Mouse (Mus musculus): ENCODE results near the gene Tuba3a. TPM values are rescaled to one million over a fixed set of nuclear protein-coding genes. Genes with fewer than 3 reads are reported as not detected.

Gene Tuba3a
- not detected in 2 replicates for polyA plus RNA-seq (2015; fragmentation: Nextera tagmentation; extraction: Ambion mirVana)

DNA sequence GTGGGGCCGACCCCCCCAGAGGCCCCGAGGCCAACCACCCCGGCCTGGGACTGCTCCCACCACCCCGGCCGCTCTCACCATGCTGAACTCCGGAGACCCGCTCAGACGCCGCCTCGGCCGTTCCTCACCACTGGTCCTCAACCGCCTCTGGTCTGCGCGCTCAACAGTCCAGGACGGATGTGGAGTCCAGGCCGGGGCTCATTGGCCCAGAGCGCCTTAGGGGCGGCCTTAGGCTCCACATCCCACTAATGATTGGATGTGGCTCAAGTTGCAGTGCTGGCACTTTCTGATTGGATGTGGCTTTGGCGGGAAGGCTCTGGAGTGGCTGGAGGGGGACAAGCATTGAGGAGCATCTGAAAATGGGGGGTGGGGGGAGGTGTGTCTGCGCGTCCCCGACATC is at the start of gene Tuba3a:
Gene Tuba3a, minus strand, starts transcription at position 153 of the 400 bp plus-strand sequence.
- 85% methylated on average over 22 of the region's 22 CpGs for WGBS (ENCODE audit: insufficient replicate concordance)
- Histone ChIP-seq H3K9me3 (replicated peaks) (no peaks in the 10 kb centered on the region), H3K27me3 (no peaks in the 10 kb centered on the region), H3K4me3 (replicated peaks) (no peak within 1 kb of the TSS), H3K27ac (replicated peaks) (no peak within 1 kb of the TSS), H3K4me2 (no peak within 1 kb of the TSS), H3K4me1 (replicated peaks) (no peaks in the 10 kb centered on the region), H3K36me3 (replicated peaks) (no peaks in the 10 kb centered on the region), H3K9ac (no peak within 1 kb of the TSS)
- no peak for ATAC-seq (ENCODE audit: insufficient read depth)

DNA sequence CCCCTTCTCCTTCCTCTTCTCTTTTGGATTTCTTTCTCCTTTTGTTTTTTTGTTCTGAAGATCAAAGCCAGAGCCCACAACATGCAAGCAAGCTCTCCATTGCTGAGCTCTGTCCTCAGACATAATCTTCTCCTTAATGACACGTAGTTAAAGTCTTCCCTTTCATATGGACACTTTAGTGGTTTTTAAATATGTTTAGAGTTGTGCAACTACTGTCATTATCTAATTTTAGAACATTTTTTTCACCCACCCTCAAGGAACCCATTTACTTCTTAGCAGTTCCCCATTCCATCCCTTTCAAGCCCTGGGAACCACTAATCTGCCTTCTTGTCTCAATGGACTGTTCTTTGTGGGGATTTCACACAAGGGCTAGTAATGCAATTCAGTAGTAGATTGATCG is 48.5 kb upstream of the Tuba3a start:
- Histone ChIP-seq H3K9ac (no peak overlapping the region), H3K4me3 (replicated peaks) (no peak overlapping the region), H3K27me3 (no peaks in the 10 kb centered on the region; the same call in 1 of the 2 replicates), H3K9me3 (replicated peaks) (no peaks in the 10 kb centered on the region), H3K4me2 (no peak overlapping the region), H3K4me1 (replicated peaks) (peaks cover 23% of the 10 kb centered on the region; the same call in 1 of the 2 replicates), H3K36me3 (replicated peaks) (no peaks in the 10 kb centered on the region), H3K27ac (replicated peaks) (no peak overlapping the region)
- 44% methylated on average over 2 of the region's 2 CpGs for WGBS (ENCODE audit: insufficient replicate concordance)
- no peak for ATAC-seq (ENCODE audit: insufficient read depth)

DNA sequence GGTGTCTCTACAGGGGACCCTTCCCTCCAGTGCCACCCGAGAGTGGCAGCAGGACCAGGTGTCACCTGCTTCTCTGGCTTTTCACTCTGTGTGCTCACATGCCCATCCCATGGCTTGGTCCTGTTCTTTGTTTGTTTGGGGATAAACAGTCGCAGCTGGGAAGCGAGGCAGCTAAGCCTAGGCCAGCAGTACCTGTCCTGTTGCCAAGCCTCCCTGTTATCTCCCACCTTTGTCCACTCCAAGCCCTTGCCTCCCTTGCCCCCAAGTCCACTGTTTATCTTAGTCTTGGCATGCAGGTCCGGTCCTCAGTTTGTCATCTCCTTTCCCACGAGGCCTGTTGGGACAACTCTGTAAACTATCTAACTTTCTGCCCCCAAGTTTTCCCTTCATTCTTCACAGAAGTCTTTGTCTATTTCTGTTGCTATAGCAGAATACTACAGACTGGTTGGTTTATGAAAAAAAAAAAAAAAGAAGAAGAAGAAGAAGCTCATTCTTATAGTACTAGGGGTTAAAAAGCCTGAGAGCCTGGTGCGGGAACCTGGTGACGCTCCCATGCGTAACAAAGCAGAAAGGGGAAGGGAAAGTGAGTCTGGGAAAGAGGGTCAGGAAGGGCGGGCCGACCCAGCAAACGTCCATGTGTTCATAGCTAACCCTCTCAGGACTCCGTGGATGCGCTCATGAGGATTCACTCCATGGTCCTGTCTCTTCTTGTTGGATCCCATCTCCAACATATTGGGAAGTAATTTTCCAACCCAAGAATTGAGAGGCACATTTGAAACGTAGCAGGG is 47.5 kb upstream of the Tuba3a start:
- Histone ChIP-seq H3K9ac (no peak overlapping the region), H3K4me1 (replicated peaks) (peaks cover 16% of the 10 kb centered on the region; the same call in 1 of the 2 replicates), H3K9me3 (replicated peaks) (no peaks in the 10 kb centered on the region), H3K36me3 (replicated peaks) (no peaks in the 10 kb centered on the region), H3K27ac (replicated peaks) (no peak overlapping the region), H3K4me2 (no peak overlapping the region), H3K4me3 (replicated peaks) (no peak overlapping the region), H3K27me3 (no peaks in the 10 kb centered on the region; the same call in 1 of the 2 replicates)
- no peak for ATAC-seq (ENCODE audit: insufficient read depth)
- 43% methylated on average over 14 of the region's 14 CpGs for WGBS (ENCODE audit: insufficient replicate concordance)

DNA sequence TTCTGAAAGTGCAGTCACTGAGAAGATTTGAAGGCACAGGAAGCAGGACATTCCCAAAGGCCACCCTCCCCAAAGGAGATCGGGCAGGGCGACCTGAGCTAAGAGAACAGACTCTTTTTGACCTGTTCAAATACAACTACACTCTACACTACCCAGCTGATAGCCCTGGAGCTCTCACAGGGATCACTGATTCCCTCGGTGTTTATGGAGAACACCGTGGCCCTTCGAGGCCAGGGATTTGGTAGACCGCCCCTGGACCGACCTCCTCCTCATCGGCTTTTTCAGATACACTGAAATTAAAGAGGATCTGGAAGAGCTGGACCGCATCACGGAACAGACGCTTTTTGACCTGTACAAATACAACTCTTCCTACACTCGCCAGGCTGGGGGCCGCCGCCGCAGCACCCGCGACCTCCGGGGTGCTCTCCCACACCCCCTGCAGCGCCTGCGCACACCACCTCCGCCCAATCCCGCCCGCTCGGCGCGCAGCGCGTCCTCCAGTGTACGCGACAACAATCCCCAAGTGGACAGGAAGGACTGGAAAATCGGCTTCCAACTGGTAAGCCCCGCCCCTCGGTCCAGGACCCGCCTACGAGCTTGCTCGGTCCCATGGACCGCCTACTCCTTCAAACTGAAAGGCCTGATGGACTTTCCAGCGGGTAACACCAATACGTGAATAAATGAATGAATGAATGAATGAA is 44.9 kb upstream of the Tuba3a start:
- Histone ChIP-seq H3K4me1 (replicated peaks) (peaks cover 16% of the 10 kb centered on the region; the same call in 1 of the 2 replicates), H3K4me2 (peak overlapping the region; percentile 67), H3K9me3 (replicated peaks) (no peaks in the 10 kb centered on the region), H3K9ac (0 out of 2 replicates have a peak overlapping the region, but pooled peaks have one; percentile 11), H3K4me3 (replicated peaks) (peak overlapping the region; percentile 53), H3K27me3 (no peaks in the 10 kb centered on the region; the same call in 1 of the 2 replicates), H3K27ac (replicated peaks) (no peak overlapping the region), H3K36me3 (replicated peaks) (no peaks in the 10 kb centered on the region)
- peak; percentile 60 for ATAC-seq (ENCODE audit: insufficient read depth)
- WGBS (ENCODE audit: insufficient replicate concordance): 2% methylated on average over 39 of the region's 39 CpGs

DNA sequence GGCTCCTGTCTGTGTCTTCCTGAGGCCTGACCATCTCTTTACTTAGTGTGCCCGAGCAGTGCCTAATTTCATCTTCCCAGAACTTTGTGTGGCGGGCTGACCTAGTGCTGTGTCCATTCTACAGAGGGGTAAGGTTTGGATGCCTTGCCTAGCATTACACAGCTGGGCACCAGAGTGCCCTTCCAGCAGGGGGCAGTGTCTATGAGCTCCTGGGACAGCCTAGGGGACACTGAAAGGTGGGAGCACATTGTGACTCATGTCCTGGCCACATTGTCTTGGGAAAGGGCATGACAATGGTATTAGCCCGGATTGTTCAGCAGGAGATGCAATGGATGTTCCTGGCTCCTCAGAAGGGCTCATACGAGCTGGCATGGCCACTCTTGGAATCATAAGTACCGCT is 42.4 kb upstream of the Tuba3a start:
- Histone ChIP-seq H3K4me2 (no peak overlapping the region), H3K4me3 (replicated peaks) (no peak overlapping the region), H3K27ac (replicated peaks) (no peak overlapping the region), H3K27me3 (no peaks in the 10 kb centered on the region; the same call in 1 of the 2 replicates), H3K36me3 (replicated peaks) (no peaks in the 10 kb centered on the region), H3K9me3 (replicated peaks) (no peaks in the 10 kb centered on the region), H3K9ac (no peak overlapping the region), H3K4me1 (replicated peaks) (peaks cover 11% of the 10 kb centered on the region; the same call in 1 of the 2 replicates)
- 58% methylated on average over 5 of the region's 5 CpGs for WGBS (ENCODE audit: insufficient replicate concordance)
- ATAC-seq (ENCODE audit: insufficient read depth): no peak

DNA sequence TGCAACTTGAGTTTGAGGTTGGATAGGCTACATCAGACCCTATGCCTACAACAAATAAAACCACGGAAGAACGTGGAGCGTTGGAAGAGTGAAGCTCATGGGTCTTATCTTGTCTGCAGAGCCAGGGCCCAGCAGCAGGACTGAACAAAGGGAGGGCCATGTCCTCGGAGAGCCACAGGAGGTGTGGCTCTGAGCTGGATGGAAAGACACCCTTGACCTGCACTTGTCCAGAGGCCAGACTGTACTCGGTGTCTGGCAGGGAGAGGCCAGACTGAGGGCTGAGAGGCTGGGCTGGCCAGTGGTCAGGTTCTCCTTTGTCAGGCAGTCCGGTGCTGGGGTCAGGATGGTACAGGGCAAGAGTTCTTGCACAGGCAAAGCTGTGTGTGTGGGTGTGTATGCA is 39.5 kb upstream of the Tuba3a start:
- H3K9me3 ChIP-seq (replicated peaks): no peaks in the 10 kb centered on the region
- no peak overlapping the region for H3K4me2 ChIP-seq
- 40% methylated on average over 6 of the region's 6 CpGs for WGBS (ENCODE audit: insufficient replicate concordance)
- no peak overlapping the region for H3K9ac ChIP-seq
- ATAC-seq (ENCODE audit: insufficient read depth): 0 out of 2 replicates have a peak, but pooled peaks have one; percentile 35
- H3K27ac ChIP-seq (replicated peaks): no peak overlapping the region
- H3K27me3 ChIP-seq: peaks cover 25% of the 10 kb centered on the region
- H3K4me3 ChIP-seq (replicated peaks): no peak overlapping the region
- no peaks in the 10 kb centered on the region for H3K36me3 ChIP-seq (replicated peaks)
- H3K4me1 ChIP-seq (replicated peaks): peaks cover 10% of the 10 kb centered on the region

DNA sequence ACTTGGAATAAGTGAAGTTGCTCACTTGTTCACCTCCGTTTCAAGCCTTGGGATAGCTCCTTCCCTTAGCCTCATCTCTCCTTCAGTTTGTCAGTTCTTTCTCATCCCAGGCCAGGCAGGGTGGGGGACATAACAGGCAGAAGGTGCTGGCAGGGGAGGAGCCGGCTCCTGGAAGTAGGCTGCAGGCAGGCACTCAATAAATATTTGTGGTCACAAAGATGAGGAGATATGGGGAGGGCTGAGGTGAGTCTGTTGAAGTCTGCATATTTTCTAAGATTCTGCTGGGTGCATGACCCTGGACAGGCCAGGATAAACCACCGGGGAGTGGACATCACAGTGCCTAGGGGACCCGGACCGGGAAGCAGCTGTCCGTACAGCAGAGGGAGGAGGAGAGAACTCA is 37.7 kb upstream of the Tuba3a start:
- no peak for ATAC-seq (ENCODE audit: insufficient read depth)
- 35% methylated on average over 6 of the region's 6 CpGs for WGBS (ENCODE audit: insufficient replicate concordance)
- no peak overlapping the region for H3K4me3 ChIP-seq (replicated peaks)
- no peak overlapping the region for H3K27ac ChIP-seq (replicated peaks)
- no peak overlapping the region for H3K9ac ChIP-seq
- peaks cover 37% of the 10 kb centered on the region for H3K27me3 ChIP-seq
- H3K9me3 ChIP-seq (replicated peaks): no peaks in the 10 kb centered on the region
- peaks cover 9% of the 10 kb centered on the region for H3K4me1 ChIP-seq (replicated peaks)
- no peak overlapping the region for H3K4me2 ChIP-seq
- no peaks in the 10 kb centered on the region for H3K36me3 ChIP-seq (replicated peaks)

DNA sequence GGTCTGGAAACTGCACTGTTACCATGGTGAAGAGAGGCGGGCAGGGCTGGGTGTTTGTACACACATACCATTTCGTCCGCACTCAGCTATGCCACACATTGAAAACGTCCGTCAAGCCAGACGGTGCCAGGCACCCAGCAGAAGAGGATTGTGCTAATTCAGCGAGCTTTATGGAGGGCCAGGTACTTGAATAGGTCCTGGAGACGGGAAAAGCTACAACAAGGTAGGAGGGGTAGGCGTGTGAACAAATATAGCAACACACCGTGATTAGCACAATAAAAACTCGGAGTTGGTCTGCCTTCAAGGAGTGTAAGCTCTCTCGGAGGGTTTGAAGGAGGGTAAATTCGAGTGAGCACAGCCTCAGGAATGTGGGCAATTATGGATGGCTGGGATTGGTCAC is 37.0 kb upstream of the Tuba3a start:
- H3K36me3 ChIP-seq (replicated peaks): no peaks in the 10 kb centered on the region
- no peak overlapping the region for H3K27ac ChIP-seq (replicated peaks)
- H3K4me3 ChIP-seq (replicated peaks): no peak overlapping the region
- H3K9ac ChIP-seq: no peak overlapping the region
- peaks cover 37% of the 10 kb centered on the region for H3K27me3 ChIP-seq
- no peaks in the 10 kb centered on the region for H3K9me3 ChIP-seq (replicated peaks)
- no peak overlapping the region for H3K4me2 ChIP-seq
- no peak for ATAC-seq (ENCODE audit: insufficient read depth)
- peaks cover 9% of the 10 kb centered on the region for H3K4me1 ChIP-seq (replicated peaks)
- 55% methylated on average over 13 of the region's 13 CpGs for WGBS (ENCODE audit: insufficient replicate concordance)

DNA sequence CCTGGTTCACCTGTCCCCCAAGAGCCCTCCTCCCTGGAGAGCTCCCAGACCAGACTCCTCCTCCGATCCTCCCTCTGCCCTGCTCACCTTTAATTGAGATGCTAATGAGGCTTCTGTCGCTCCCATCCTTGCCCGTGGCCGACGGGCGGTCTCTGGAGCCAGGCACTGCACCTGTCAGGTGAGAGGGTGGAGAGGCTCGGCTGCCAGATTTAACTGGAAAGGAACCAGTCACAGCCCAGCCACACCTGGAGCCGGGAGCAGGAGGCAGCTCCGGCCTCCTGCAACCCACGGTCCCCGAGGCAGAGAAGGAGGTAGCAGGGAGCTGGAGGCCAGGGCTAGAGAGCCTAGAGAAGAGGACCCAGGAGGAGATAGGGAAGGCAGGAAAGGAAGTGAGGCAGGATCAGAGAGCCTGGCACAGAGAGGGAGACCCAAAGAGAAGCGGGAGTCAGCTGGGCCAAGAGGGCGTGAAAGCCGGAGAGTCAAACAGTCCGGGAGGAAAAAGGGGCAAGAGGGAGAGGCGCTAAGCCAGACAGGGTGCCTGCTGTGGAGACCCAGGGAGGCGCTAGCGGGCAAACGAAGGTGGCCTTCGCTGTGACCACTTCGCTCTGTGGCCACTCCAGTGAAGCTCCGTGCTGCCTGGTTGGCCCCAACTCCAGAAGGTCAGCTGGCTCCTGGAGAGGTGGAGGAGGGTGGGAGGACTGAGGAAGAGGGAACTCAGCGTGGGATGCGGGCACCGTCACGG is 35.4 kb upstream of the Tuba3a start:
- no peak overlapping the region for H3K9ac ChIP-seq
- H3K27me3 ChIP-seq: peaks cover 37% of the 10 kb centered on the region
- H3K9me3 ChIP-seq (replicated peaks): no peaks in the 10 kb centered on the region
- 11% methylated on average over 26 of the region's 26 CpGs for WGBS (ENCODE audit: insufficient replicate concordance)
- no peaks in the 10 kb centered on the region for H3K36me3 ChIP-seq (replicated peaks)
- no peak overlapping the region for H3K4me3 ChIP-seq (replicated peaks)
- no peak overlapping the region for H3K27ac ChIP-seq (replicated peaks)
- peak overlapping the region; percentile 7; the same call in 1 of the 2 replicates for H3K4me2 ChIP-seq
- ATAC-seq (ENCODE audit: insufficient read depth): no peak
- peaks cover 9% of the 10 kb centered on the region for H3K4me1 ChIP-seq (replicated peaks)

DNA sequence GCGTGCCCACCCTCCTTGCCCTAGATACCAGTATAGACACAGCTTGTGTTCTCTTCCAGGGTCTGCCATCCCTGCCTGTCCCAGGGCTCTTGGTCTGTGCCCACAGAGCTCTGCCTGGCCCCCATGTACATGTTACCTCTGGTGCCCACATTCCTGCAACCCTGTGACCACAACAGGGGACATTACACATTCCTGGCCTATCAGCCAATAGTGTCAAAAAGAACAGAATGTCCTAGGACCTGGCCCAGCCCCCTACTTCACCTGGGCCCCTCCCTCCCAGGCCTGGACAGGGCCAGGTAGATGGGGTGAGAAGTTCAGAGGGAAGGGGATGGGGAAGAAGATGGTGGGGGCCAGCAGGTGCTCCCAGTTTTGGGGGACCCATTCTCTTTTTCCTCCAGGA is 34.5 kb upstream of the Tuba3a start, which contains the start of gene Scnn1a:
Gene Scnn1a, plus strand, starts transcription at position 337 of the 400 bp plus-strand sequence.
- no peak within 1 kb of the TSS for H3K9ac ChIP-seq
- ATAC-seq (ENCODE audit: insufficient read depth): no peak
- H3K4me2 ChIP-seq: peak within 1 kb of the TSS; percentile 7; the same call in 1 of the 2 replicates
- peaks cover 37% of the 10 kb centered on the region for H3K27me3 ChIP-seq
- H3K27ac ChIP-seq (replicated peaks): no peak within 1 kb of the TSS
- H3K4me3 ChIP-seq (replicated peaks): no peak within 1 kb of the TSS
- H3K4me1 ChIP-seq (replicated peaks): peaks cover 9% of the 10 kb centered on the region
- no peaks in the 10 kb centered on the region for H3K9me3 ChIP-seq (replicated peaks)
- 48% methylated on average over 1 of the region's 1 CpGs for WGBS (ENCODE audit: insufficient replicate concordance)
- H3K36me3 ChIP-seq (replicated peaks): no peaks in the 10 kb centered on the region

DNA sequence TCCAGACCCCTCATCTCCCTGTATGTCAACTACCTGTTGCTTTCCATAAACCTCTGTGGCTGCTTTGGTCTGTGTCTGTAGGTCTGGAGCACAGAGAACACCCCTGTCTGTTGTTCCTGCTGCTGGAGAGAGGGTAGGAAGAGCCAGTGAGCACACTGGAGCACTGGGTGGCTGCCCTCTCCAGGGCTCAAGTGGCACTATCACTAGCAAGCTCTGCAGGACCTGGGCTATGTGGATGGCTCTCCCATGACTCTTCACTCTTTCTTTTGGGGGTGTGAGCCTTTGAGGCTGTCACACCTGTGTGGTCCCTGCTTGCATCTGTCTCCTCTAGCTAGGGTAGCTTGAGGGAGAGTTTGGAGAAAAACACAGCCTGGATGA is 34.1 kb upstream of the Tuba3a start:
- Histone ChIP-seq H3K4me1 (replicated peaks) (peaks cover 9% of the 10 kb centered on the region; the same call in 1 of the 2 replicates), H3K36me3 (replicated peaks) (no peaks in the 10 kb centered on the region), H3K4me3 (replicated peaks) (no peak overlapping the region), H3K4me2 (no peak overlapping the region), H3K27ac (replicated peaks) (no peak overlapping the region), H3K9me3 (replicated peaks) (no peaks in the 10 kb centered on the region), H3K9ac (no peak overlapping the region), H3K27me3 (peaks cover 37% of the 10 kb centered on the region)
- no peak for ATAC-seq (ENCODE audit: insufficient read depth)
